Mouse (Mus musculus) heart, adult 18-20 months (tissue): Measurements from ENCODE around the gene Ep300. TPM values are rescaled to one million over a fixed set of nuclear protein-coding genes. Genes with fewer than 3 reads are reported as not detected.

Experiments used
- DNase-seq, 2 experiments: peaks; one replicate each; pipeline ENCODE4 v3.0.0; 2021 to 2022; ENCODE audit warnings: mixed read lengths in 1 of 2
- long read RNA-seq, 2 experiments: library from polyadenylated mRNA; stranded (forward); transcript quantifications; one replicate each; pipeline ENCODE4 v2.0.0; 2021
- total RNA-seq, 2 experiments: library from RNA; stranded (reverse); gene quantifications; 2 replicates each; pipeline ENCODE4 v1.2.3; 2021

The Ep300 gene
- 10 to 100 TPM; 40.7 to 42.1 TPM for total RNA-seq
- long read RNA-seq, experiment 1, partial matches to known transcripts: 10 of 10 reads
- long read RNA-seq, experiment 1, other reads (novel, unspliced or antisense): 0 of 10 reads
- long read RNA-seq, experiment 2, partial matches to known transcripts: 5 of 5 reads
- long read RNA-seq, experiment 2, other reads (novel, unspliced or antisense): 0 of 5 reads

GRCm38 (mm10) chr15:81584913-81585745 lies at the start of gene Ep300:
TSS of gene Ep300 (plus strand) at chr15:81585351.
- peak; percentile 93 to 98 for DNase-seq

- DNase-seq: no peak
Observed at GRCm38 (mm10) chr15:81535881-81536351, 49.2 kb upstream of the Ep300 start.

- DNase-seq: no peak
Observed at GRCm38 (mm10) chr15:81538149-81538548, 47.0 kb upstream of the Ep300 start.

- no peak for DNase-seq
Observed at GRCm38 (mm10) chr15:81539560-81539959, 45.6 kb upstream of the Ep300 start.

- DNase-seq: no peak
Observed at GRCm38 (mm10) chr15:81544916-81545315, 40.2 kb upstream of the Ep300 start.

- DNase-seq: no peak
Observed at GRCm38 (mm10) chr15:81545387-81546176, 39.6 kb upstream of the Ep300 start.

- no peak for DNase-seq
Observed at GRCm38 (mm10) chr15:81553455-81553854, 31.7 kb upstream of the Ep300 start.

- DNase-seq: peak; percentile 17 to 23
Observed at GRCm38 (mm10) chr15:81554558-81555297, 30.4 kb upstream of the Ep300 start.

- DNase-seq: no peak
Observed at GRCm38 (mm10) chr15:81555986-81556385, 29.2 kb upstream of the Ep300 start.

GRCm38 (mm10) chr15:81561501-81561900 lies 23.6 kb upstream of the Ep300 start:
- no peak for DNase-seq

- no peak for DNase-seq
Observed at GRCm38 (mm10) chr15:81561996-81562395, 23.2 kb upstream of the Ep300 start.

GRCm38 (mm10) chr15:81562491-81563488 lies 22.4 kb upstream of the Ep300 start:
- no peak for DNase-seq

- peak in 1 of 2 experiments; percentile 23 for DNase-seq
Observed at GRCm38 (mm10) chr15:81568093-81568492, 17.1 kb upstream of the Ep300 start.

GRCm38 (mm10) chr15:81568592-81568991 lies 16.6 kb upstream of the Ep300 start:
- DNase-seq: peak in 1 of 2 experiments; percentile 10

GRCm38 (mm10) chr15:81576961-81577360 lies 8.2 kb upstream of the Ep300 start:
- no peak for DNase-seq

- no peak for DNase-seq
Observed at GRCm38 (mm10) chr15:81577743-81578165, 7.4 kb upstream of the Ep300 start.

- no peak for DNase-seq
Observed at GRCm38 (mm10) chr15:81584466-81584865, 685 bp upstream of the Ep300 start.

- DNase-seq: peak; percentile 87 to 92
Observed at GRCm38 (mm10) chr15:81585746-81586461, 753 bp downstream of the Ep300 start.

- DNase-seq: no peak
Observed at GRCm38 (mm10) chr15:81586466-81586865, 1.3 kb downstream of the Ep300 start.

- no peak for DNase-seq
Observed at GRCm38 (mm10) chr15:81587686-81588085, 2.5 kb downstream of the Ep300 start.
